Mouse (Mus musculus) intestine, embryonic 14.5 days (tissue): ENCODE results near the gene H2-DMb1. TPM values are rescaled to one million over a fixed set of nuclear protein-coding genes. Genes with fewer than 3 reads are reported as not detected.

Experiments used
- ATAC-seq: fragments of 200-750 bp; cut with Nextera tagmentation; replicated peaks from 2 replicates; pipeline ENCODE4 v1.8.0; 2017; ENCODE audit warnings: low read depth, moderate number of reproducible peaks, moderate TSS enrichment, moderate library complexity; ENCODE audit not compliant: low FRiP score, low TSS enrichment
- DNase-seq: peaks from one replicate; pipeline ENCODE4 v3.0.0-alpha.2; 2018; ENCODE audit warnings: low spot score
- H3K27ac ChIP-seq: fragments of 300-500 bp; sonication (generic); 2 replicates; pipeline ENCODE4 v1.5.1; 2014; ENCODE audit warnings: low read depth, mild to moderate bottlenecking, control low read depth
- H3K27me3 ChIP-seq: fragments of 300-500 bp; sonication (generic); replicated peaks from 2 replicates; pipeline ENCODE4 v1.6.1; 2014; ENCODE audit warnings: low read length, control low read depth; ENCODE audit not compliant: control insufficient read depth, insufficient read depth
- H3K36me3 ChIP-seq: fragments of 300-500 bp; sonication (generic); 2 replicates; pipeline ENCODE4 v1.6.1; 2014; ENCODE audit warnings: low read length, control low read depth; ENCODE audit not compliant: control insufficient read depth, insufficient read depth
- H3K4me1 ChIP-seq: fragments of 300-500 bp; sonication (generic); replicated peaks from 2 replicates; pipeline ENCODE4 v1.6.1; 2014; ENCODE audit warnings: low read length, control low read depth, mixed read lengths; ENCODE audit not compliant: control insufficient read depth, insufficient read depth
- H3K4me2 ChIP-seq: fragments of 300-500 bp; sonication (generic); 2 replicates; pipeline ENCODE4 v1.6.1; 2014; ENCODE audit warnings: low read length
- H3K4me3 ChIP-seq: fragments of 300-500 bp; sonication (generic); 2 replicates; pipeline ENCODE4 v1.5.1; 2014; ENCODE audit warnings: low read depth, low read length, control low read depth, mixed read lengths
- H3K9ac ChIP-seq: fragments of 300-500 bp; sonication (generic); 2 replicates; pipeline ENCODE4 v1.6.1; 2014; ENCODE audit warnings: mild to moderate bottlenecking, low read length
- H3K9me3 ChIP-seq: fragments of 300-500 bp; sonication (generic); 2 replicates; pipeline ENCODE4 v1.6.1; 2016; ENCODE audit warnings: low read length, control low read depth; ENCODE audit not compliant: control insufficient read depth
- WGBS: fragments of 180-500 bp; shearing (Covaris S2); extraction: QIAGEN DNeasy Blood & Tissue Kit; methylation state at CpG from one replicate; pipeline ENCODE4 v1.1.7; 2014; 5-methylcytosine and 5-hydroxymethylcytosine counted together
- polyA plus RNA-seq: library from polyadenylated mRNA; unstranded; fragments of >200 nt; fragmentation: Nextera tagmentation; extraction: Ambion mirVana; gene quantifications from 2 replicates; pipeline ENCODE4 v1.2.1, GENCODE M21; 2014

Gene H2-DMb1
- polyA plus RNA-seq, 1 experiment from 2014 or later = 1.7 TPM

DNA sequence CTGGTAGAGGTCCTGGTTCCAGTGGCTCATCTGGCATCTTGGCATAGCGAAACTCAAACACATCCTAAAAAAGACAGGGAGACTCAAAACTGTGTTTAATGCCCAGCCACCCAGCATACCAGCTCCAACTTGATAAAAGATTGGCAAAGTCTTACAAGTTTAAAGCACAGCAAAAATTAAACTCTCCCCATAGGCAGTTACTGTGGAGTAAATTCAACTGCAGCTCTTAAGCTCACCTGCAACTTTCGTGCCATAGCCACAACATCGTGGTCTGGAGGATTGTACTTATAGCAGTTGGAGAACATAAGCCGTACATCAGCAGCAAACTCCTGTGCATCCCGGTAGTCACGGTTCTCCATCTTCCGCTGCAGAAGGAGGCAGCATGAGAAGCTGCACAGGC lies 38.8 kb upstream of the H2-DMb1 start:
- no peak overlapping the region for H3K4me2 ChIP-seq
- H3K27me3 ChIP-seq = no peaks in the 10 kb centered on the region
- DNase-seq (no peak), ATAC-seq (no peak)
- H3K27ac ChIP-seq = no peak overlapping the region
- H3K4me1 ChIP-seq = peaks cover 9% of the 10 kb centered on the region
- H3K4me3 ChIP-seq = no peak overlapping the region
- H3K9me3 ChIP-seq = no peaks in the 10 kb centered on the region
- peaks cover 97% of the 10 kb centered on the region for H3K36me3 ChIP-seq
- no peak overlapping the region for H3K9ac ChIP-seq
- WGBS = 89% methylated on average over 7 of the region's 7 CpGs

DNA sequence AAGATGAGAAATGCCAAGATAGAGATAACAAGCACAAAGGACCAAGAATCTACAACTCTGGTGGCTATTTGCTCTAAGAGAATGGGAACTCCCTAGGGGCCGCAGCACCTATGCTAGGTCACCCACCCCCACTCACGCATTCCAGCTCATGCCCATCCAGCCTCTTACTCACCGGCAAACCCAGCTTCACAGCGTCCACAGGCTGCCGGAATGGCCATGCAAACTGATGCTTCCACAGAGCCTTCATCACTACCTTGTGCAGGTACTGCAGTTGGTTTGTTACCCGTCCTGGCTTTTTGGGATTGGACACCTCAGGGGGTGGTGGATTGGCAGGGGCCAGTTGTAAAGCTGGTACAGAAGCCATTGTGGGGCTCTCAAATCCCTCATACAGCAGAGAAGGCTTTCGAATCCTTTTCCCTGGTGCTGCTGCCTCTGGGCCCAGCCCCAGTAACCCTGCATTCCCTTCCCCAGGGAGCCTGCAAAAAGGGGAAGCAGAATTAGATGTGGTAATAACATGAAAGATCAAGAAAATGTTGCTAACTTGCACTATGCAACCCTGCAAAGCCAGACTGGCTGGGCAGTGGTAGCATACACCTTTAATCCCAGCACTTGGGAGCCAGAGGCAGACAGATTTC lies 36.0 kb upstream of the H2-DMb1 start:
- H3K4me2 ChIP-seq = peak overlapping the region; percentile 97
- no peaks in the 10 kb centered on the region for H3K9me3 ChIP-seq
- 28% methylated on average over 7 of the region's 7 CpGs for WGBS
- H3K27ac ChIP-seq = no peak overlapping the region
- no peak for ATAC-seq
- no peak for DNase-seq
- peak overlapping the region; percentile 95 for H3K4me3 ChIP-seq
- H3K4me1 ChIP-seq = peaks cover 9% of the 10 kb centered on the region
- H3K27me3 ChIP-seq = no peaks in the 10 kb centered on the region
- peak overlapping the region; percentile 89 for H3K9ac ChIP-seq
- H3K36me3 ChIP-seq = peaks cover 71% of the 10 kb centered on the region

- peak overlapping the region; percentile 97 for H3K4me2 ChIP-seq
- peaks cover 64% of the 10 kb centered on the region for H3K36me3 ChIP-seq
- peaks cover 9% of the 10 kb centered on the region for H3K4me1 ChIP-seq
- H3K4me3 ChIP-seq = peak overlapping the region; percentile 95
- H3K9ac ChIP-seq = peak overlapping the region; percentile 89
- ATAC-seq (no peak), DNase-seq (no peak)
- no peaks in the 10 kb centered on the region for H3K27me3 ChIP-seq
- H3K27ac ChIP-seq = no peak overlapping the region
- WGBS = 1% methylated on average over 5 of the region's 5 CpGs
- no peaks in the 10 kb centered on the region for H3K9me3 ChIP-seq
These were observed 35.3 kb upstream of the H2-DMb1 start for GRCm38 (mm10) chr17:34117421-34118112.

GRCm38 (mm10) chr17:34118113-34118872 lies 34.6 kb upstream of the H2-DMb1 start:
- Histone ChIP-seq H3K4me2 (peak overlapping the region; percentile 97), H3K4me1 (peaks cover 9% of the 10 kb centered on the region), H3K9ac (peak overlapping the region; percentile 89), H3K36me3 (peaks cover 56% of the 10 kb centered on the region), H3K9me3 (no peaks in the 10 kb centered on the region), H3K27ac (peak overlapping the region; percentile 100), H3K4me3 (peak overlapping the region; percentile 95), H3K27me3 (no peaks in the 10 kb centered on the region)
- DNase-seq (peak; percentile 74), ATAC-seq (no peak)
- 2% methylated on average over 67 of the region's 67 CpGs for WGBS

DNA sequence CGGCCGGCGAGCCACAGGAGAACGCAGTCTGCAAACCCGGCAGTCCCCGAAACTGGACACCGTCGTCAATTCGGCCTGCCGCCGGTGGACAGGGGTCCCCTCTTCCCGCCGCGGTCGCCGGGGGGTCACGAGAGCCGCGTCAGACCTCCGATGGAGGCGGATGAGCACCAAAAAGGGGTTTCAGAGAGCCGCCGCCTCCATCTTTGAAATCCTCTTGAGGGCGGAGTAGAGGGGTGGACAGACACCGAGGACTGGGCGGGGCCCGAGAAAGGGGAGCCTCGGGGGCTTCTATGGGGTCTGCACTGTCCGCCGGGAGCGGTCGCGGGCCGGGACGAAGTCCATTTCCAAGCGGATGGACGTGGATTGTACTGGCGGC lies 34.0 kb upstream of the H2-DMb1 start:
- H3K9me3 ChIP-seq = no peaks in the 10 kb centered on the region
- peak overlapping the region; percentile 89 for H3K9ac ChIP-seq
- peak overlapping the region; percentile 97 for H3K4me2 ChIP-seq
- ATAC-seq (no peak), DNase-seq (no peak)
- peaks cover 51% of the 10 kb centered on the region for H3K36me3 ChIP-seq
- H3K4me3 ChIP-seq = peak overlapping the region; percentile 95
- peaks cover 13% of the 10 kb centered on the region for H3K4me1 ChIP-seq
- WGBS = under 1% methylated on average over 36 of the region's 38 CpGs
- no peaks in the 10 kb centered on the region for H3K27me3 ChIP-seq
- H3K27ac ChIP-seq = peak overlapping the region; percentile 100

DNA sequence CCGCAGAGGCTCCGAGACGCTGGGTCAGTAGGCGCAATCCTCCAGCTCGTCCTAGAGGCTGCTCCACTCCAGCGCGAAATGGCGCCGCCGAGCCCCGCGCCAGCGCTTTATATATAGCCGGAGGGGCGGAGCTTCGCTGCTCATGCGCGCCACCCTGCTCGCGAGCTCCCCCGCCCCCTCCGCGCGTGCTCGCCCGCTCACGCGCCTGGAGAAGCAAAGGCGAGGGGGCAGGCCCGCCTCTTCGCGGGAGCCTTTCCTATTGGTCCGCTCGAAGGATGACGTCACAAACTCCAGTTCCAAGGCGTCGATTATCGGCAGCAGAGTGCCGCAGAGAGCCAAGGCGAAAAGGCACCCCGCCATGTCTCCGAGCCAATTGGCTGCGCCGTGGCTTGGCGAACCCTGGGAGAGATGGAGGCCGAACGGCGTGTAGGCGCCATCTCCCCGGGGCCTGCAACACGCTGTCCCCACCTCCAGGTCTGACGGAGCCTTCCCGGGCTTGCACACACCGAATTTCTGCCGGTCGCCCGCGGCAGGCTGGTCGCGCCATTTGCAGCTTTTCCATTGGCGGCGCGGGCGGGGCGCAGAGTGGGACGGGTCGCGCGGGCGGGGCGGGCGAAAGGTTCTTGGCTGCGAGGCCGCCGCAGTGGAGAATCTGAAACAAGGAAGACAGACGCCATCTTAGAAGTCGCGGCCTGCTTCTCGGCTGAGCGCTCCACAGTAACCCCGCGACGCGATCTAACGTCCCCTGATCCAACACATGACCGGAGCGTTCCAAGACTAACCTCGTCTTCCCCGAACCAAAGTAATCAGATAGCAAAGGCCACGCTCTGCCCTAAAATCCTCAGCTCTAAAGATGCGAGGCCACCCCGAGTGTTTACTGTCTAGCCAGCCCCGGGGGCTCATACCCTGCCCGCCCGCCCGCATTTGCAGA lies 33.4 kb upstream of the H2-DMb1 start, which contains the start of gene H2-DMa:
TSS of gene H2-DMa (plus strand) at position 293 of the 931 bp plus-strand sequence.
- peak within 1 kb of the TSS; percentile 95 for H3K4me3 ChIP-seq
- peak; percentile 100 for DNase-seq
- peak within 1 kb of the TSS; percentile 96 for H3K9ac ChIP-seq
- H3K4me2 ChIP-seq = peak within 1 kb of the TSS; percentile 97
- ATAC-seq = peak; percentile 79
- peaks cover 44% of the 10 kb centered on the region for H3K36me3 ChIP-seq
- peaks cover 16% of the 10 kb centered on the region for H3K4me1 ChIP-seq
- peak within 1 kb of the TSS; percentile 100 for H3K27ac ChIP-seq
- H3K9me3 ChIP-seq = no peaks in the 10 kb centered on the region
- no peaks in the 10 kb centered on the region for H3K27me3 ChIP-seq
- under 1% methylated on average over 96 of the region's 96 CpGs for WGBS

GRCm38 (mm10) chr17:34120180-34120723 lies 32.6 kb upstream of the H2-DMb1 start:
- WGBS = under 1% methylated on average over 41 of the region's 42 CpGs
- Histone ChIP-seq H3K9me3 (no peaks in the 10 kb centered on the region), H3K4me2 (peak overlapping the region; percentile 97), H3K27me3 (no peaks in the 10 kb centered on the region), H3K4me1 (peaks cover 22% of the 10 kb centered on the region), H3K27ac (peak overlapping the region; percentile 100), H3K4me3 (peak overlapping the region; percentile 95), H3K9ac (peak overlapping the region; percentile 96), H3K36me3 (peaks cover 37% of the 10 kb centered on the region)
- ATAC-seq (peak; percentile 5), DNase-seq (peak; percentile 90)
